Mouse (Mus musculus): ENCODE measurements around the gene Map2k6. TPM values are rescaled to one million over a fixed set of nuclear protein-coding genes. Genes with fewer than 3 reads are reported as not detected.

Map2k6 gene
- polyA plus RNA-seq, 1 experiment from 2014 or later: 54.0 TPM

- H3K9me3 ChIP-seq (replicated peaks; ENCODE audit: control insufficient read depth, low read length): no peaks in the 10 kb centered on the region
- WGBS: 82% methylated on average over 5 of the region's 5 CpGs
- H3K4me2 ChIP-seq (ENCODE audit: low read depth, low read length): no peak overlapping the region
- H3K9ac ChIP-seq (replicated peaks; ENCODE audit: low read length): no peak overlapping the region
- no peaks in the 10 kb centered on the region for H3K27me3 ChIP-seq (ENCODE audit: control insufficient read depth, insufficient read depth, low read length)
- DNase-seq (ENCODE audit: low spot score) (no peak), ATAC-seq (replicated peaks; ENCODE audit: insufficient number of reproducible peaks, low FRiP score, low TSS enrichment, low read depth) (no peak)
- no peak overlapping the region for H3K27ac ChIP-seq (replicated peaks; ENCODE audit: low read depth, low read length)
- H3K4me1 ChIP-seq (ENCODE audit: control insufficient read depth, insufficient read depth, low read length): no peaks in the 10 kb centered on the region
- H3K4me3 ChIP-seq (ENCODE audit: low read depth, low read length): no peak overlapping the region
- H3K36me3 ChIP-seq (replicated peaks; ENCODE audit: control insufficient read depth, insufficient read depth, low read depth, low read length): no peaks in the 10 kb centered on the region
Measured at GRCm38 (mm10) chr11:110394788-110395452, 4.0 kb upstream of the Map2k6 start.

GRCm38 (mm10) chr11:110396085-110396484 lies 2.8 kb upstream of the Map2k6 start:
- Histone ChIP-seq H3K9ac (replicated peaks; ENCODE audit: low read length) (no peak overlapping the region; the same call in 1 of the 2 replicates), H3K4me3 (ENCODE audit: low read depth, low read length) (no peak overlapping the region), H3K4me2 (ENCODE audit: low read depth, low read length) (no peak overlapping the region; the same call in 1 of the 2 replicates), H3K27ac (replicated peaks; ENCODE audit: low read depth, low read length) (no peak overlapping the region), H3K9me3 (replicated peaks; ENCODE audit: control insufficient read depth, low read length) (no peaks in the 10 kb centered on the region), H3K27me3 (ENCODE audit: control insufficient read depth, insufficient read depth, low read length) (no peaks in the 10 kb centered on the region), H3K4me1 (ENCODE audit: control insufficient read depth, insufficient read depth, low read length) (no peaks in the 10 kb centered on the region), H3K36me3 (replicated peaks; ENCODE audit: control insufficient read depth, insufficient read depth, low read depth, low read length) (no peaks in the 10 kb centered on the region)
- WGBS: 38% methylated on average over 19 of the region's 19 CpGs
- DNase-seq (ENCODE audit: low spot score) (peak; percentile 23), ATAC-seq (replicated peaks; ENCODE audit: insufficient number of reproducible peaks, low FRiP score, low TSS enrichment, low read depth) (no peak)

- no peak; the same call in 1 of the 2 replicates for ATAC-seq (replicated peaks; ENCODE audit: insufficient number of reproducible peaks, low FRiP score, low TSS enrichment, low read depth)
- Histone ChIP-seq H3K4me1 (ENCODE audit: control insufficient read depth, insufficient read depth, low read length) (no peaks in the 10 kb centered on the region), H3K36me3 (replicated peaks; ENCODE audit: control insufficient read depth, insufficient read depth, low read depth, low read length) (no peaks in the 10 kb centered on the region), H3K9ac (replicated peaks; ENCODE audit: low read length) (peak overlapping the region; percentile 70), H3K4me2 (ENCODE audit: low read depth, low read length) (peak overlapping the region; percentile 46), H3K4me3 (ENCODE audit: low read depth, low read length) (peak overlapping the region; percentile 54), H3K9me3 (replicated peaks; ENCODE audit: control insufficient read depth, low read length) (no peaks in the 10 kb centered on the region), H3K27me3 (ENCODE audit: control insufficient read depth, insufficient read depth, low read length) (no peaks in the 10 kb centered on the region), H3K27ac (replicated peaks; ENCODE audit: low read depth, low read length) (no peak overlapping the region; the same call in 1 of the 2 replicates)
- WGBS: 10% methylated on average over 15 of the region's 15 CpGs
- DNase-seq (ENCODE audit: low spot score): peak; percentile 62
Measured at GRCm38 (mm10) chr11:110399240-110400150, 573 bp downstream of the Map2k6 start.

GRCm38 (mm10) chr11:110400283-110400682 lies 1.4 kb downstream of the Map2k6 start:
- H3K27me3 ChIP-seq (ENCODE audit: control insufficient read depth, insufficient read depth, low read length): no peaks in the 10 kb centered on the region
- peak overlapping the region; percentile 70 for H3K9ac ChIP-seq (replicated peaks; ENCODE audit: low read length)
- H3K4me2 ChIP-seq (ENCODE audit: low read depth, low read length): peak overlapping the region; percentile 46
- DNase-seq (ENCODE audit: low spot score) (no peak), ATAC-seq (replicated peaks; ENCODE audit: insufficient number of reproducible peaks, low FRiP score, low TSS enrichment, low read depth) (no peak)
- H3K4me1 ChIP-seq (ENCODE audit: control insufficient read depth, insufficient read depth, low read length): no peaks in the 10 kb centered on the region
- 28% methylated on average over 1 of the region's 1 CpGs for WGBS
- no peaks in the 10 kb centered on the region for H3K9me3 ChIP-seq (replicated peaks; ENCODE audit: control insufficient read depth, low read length)
- no peak overlapping the region for H3K27ac ChIP-seq (replicated peaks; ENCODE audit: low read depth, low read length)
- H3K4me3 ChIP-seq (ENCODE audit: low read depth, low read length): peak overlapping the region; percentile 54
- H3K36me3 ChIP-seq (replicated peaks; ENCODE audit: control insufficient read depth, insufficient read depth, low read depth, low read length): no peaks in the 10 kb centered on the region

GRCm38 (mm10) chr11:110402671-110403070 lies 3.7 kb downstream of the Map2k6 start:
- no peak for ATAC-seq (replicated peaks; ENCODE audit: insufficient number of reproducible peaks, low FRiP score, low TSS enrichment, low read depth)
- peak; percentile 28 for DNase-seq (ENCODE audit: low spot score)
- 38% methylated on average over 3 of the region's 3 CpGs for WGBS
- no peaks in the 10 kb centered on the region for H3K9me3 ChIP-seq (replicated peaks; ENCODE audit: control insufficient read depth, low read length)
- H3K27me3 ChIP-seq (ENCODE audit: control insufficient read depth, insufficient read depth, low read length): no peaks in the 10 kb centered on the region
- H3K4me2 ChIP-seq (ENCODE audit: low read depth, low read length): no peak overlapping the region
- H3K36me3 ChIP-seq (replicated peaks; ENCODE audit: control insufficient read depth, insufficient read depth, low read depth, low read length): no peaks in the 10 kb centered on the region
- H3K27ac ChIP-seq (replicated peaks; ENCODE audit: low read depth, low read length): no peak overlapping the region
- no peak overlapping the region for H3K9ac ChIP-seq (replicated peaks; ENCODE audit: low read length)
- H3K4me1 ChIP-seq (ENCODE audit: control insufficient read depth, insufficient read depth, low read length): no peaks in the 10 kb centered on the region
- no peak overlapping the region for H3K4me3 ChIP-seq (ENCODE audit: low read depth, low read length)

- H3K27me3 ChIP-seq (ENCODE audit: control insufficient read depth, insufficient read depth, low read length): no peaks in the 10 kb centered on the region
- ATAC-seq (replicated peaks; ENCODE audit: insufficient number of reproducible peaks, low FRiP score, low TSS enrichment, low read depth) (no peak), DNase-seq (ENCODE audit: low spot score) (no peak)
- H3K36me3 ChIP-seq (replicated peaks; ENCODE audit: control insufficient read depth, insufficient read depth, low read depth, low read length): no peaks in the 10 kb centered on the region
- no peak overlapping the region for H3K4me3 ChIP-seq (ENCODE audit: low read depth, low read length)
- H3K27ac ChIP-seq (replicated peaks; ENCODE audit: low read depth, low read length): no peak overlapping the region
- no peaks in the 10 kb centered on the region for H3K4me1 ChIP-seq (ENCODE audit: control insufficient read depth, insufficient read depth, low read length)
- H3K4me2 ChIP-seq (ENCODE audit: low read depth, low read length): no peak overlapping the region
- H3K9ac ChIP-seq (replicated peaks; ENCODE audit: low read length): no peak overlapping the region
- 89% methylated on average over 2 of the region's 2 CpGs for WGBS
- no peaks in the 10 kb centered on the region for H3K9me3 ChIP-seq (replicated peaks; ENCODE audit: control insufficient read depth, low read length)
Measured at GRCm38 (mm10) chr11:110403602-110404001, 4.7 kb downstream of the Map2k6 start.

GRCm38 (mm10) chr11:110405607-110406006 lies 6.7 kb downstream of the Map2k6 start:
- Histone ChIP-seq H3K4me3 (ENCODE audit: low read depth, low read length) (no peak overlapping the region), H3K9ac (replicated peaks; ENCODE audit: low read length) (no peak overlapping the region), H3K27ac (replicated peaks; ENCODE audit: low read depth, low read length) (no peak overlapping the region), H3K4me1 (ENCODE audit: control insufficient read depth, insufficient read depth, low read length) (no peaks in the 10 kb centered on the region), H3K9me3 (replicated peaks; ENCODE audit: control insufficient read depth, low read length) (no peaks in the 10 kb centered on the region), H3K4me2 (ENCODE audit: low read depth, low read length) (no peak overlapping the region), H3K36me3 (replicated peaks; ENCODE audit: control insufficient read depth, insufficient read depth, low read depth, low read length) (no peaks in the 10 kb centered on the region), H3K27me3 (ENCODE audit: control insufficient read depth, insufficient read depth, low read length) (no peaks in the 10 kb centered on the region)
- WGBS: 77% methylated on average over 9 of the region's 9 CpGs
- no peak for ATAC-seq (replicated peaks; ENCODE audit: insufficient number of reproducible peaks, low FRiP score, low TSS enrichment, low read depth)
- no peak for DNase-seq (ENCODE audit: low spot score)

GRCm38 (mm10) chr11:110409131-110409530 lies 10.2 kb downstream of the Map2k6 start:
- Histone ChIP-seq H3K27ac (replicated peaks; ENCODE audit: low read depth, low read length) (no peak overlapping the region), H3K9me3 (replicated peaks; ENCODE audit: control insufficient read depth, low read length) (no peaks in the 10 kb centered on the region), H3K4me2 (ENCODE audit: low read depth, low read length) (no peak overlapping the region), H3K36me3 (replicated peaks; ENCODE audit: control insufficient read depth, insufficient read depth, low read depth, low read length) (no peaks in the 10 kb centered on the region), H3K27me3 (ENCODE audit: control insufficient read depth, insufficient read depth, low read length) (no peaks in the 10 kb centered on the region), H3K4me3 (ENCODE audit: low read depth, low read length) (no peak overlapping the region), H3K4me1 (ENCODE audit: control insufficient read depth, insufficient read depth, low read length) (no peaks in the 10 kb centered on the region), H3K9ac (replicated peaks; ENCODE audit: low read length) (no peak overlapping the region)
- DNase-seq (ENCODE audit: low spot score): no peak
- WGBS: 90% methylated on average over 12 of the region's 12 CpGs
- no peak for ATAC-seq (replicated peaks; ENCODE audit: insufficient number of reproducible peaks, low FRiP score, low TSS enrichment, low read depth)
